Mouse (Mus musculus) B cell, adult 2 months (primary cell): ENCODE measurements around the gene Armh1.

ENCODE experiments used
- DNase-seq, 2 experiments: peaks; one replicate each; pipeline ENCODE4 v3.0.0; 2022

Gene Armh1

DNA sequence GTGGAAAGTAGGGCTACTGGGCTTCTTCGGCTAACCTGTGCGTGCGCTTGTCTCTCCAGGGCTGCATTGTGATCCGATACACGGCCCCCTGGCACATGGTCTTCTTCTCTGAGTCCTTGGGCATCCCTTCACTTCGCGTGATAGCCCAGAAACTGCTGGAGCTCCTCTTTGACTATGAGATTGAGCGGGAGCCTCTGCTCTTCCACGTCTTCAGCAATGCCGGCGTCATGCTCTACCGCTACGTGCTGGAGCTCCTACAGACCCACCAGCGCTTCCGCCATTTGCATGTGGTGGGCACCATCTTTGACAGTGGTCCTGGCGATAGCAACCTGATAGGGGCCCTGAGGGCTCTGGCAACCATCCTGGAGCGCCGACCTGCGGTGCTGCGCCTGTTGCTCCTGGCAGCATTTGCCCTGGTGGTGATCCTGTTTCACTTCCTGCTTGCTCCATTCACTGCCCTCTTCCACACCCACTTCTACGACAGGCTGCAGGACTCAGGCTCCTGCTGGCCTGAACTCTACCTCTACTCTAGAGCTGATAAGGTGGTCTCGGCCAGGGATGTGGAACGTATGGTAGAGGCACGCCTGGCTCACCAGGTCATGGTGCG, 16.0 kb upstream of the Armh1 start:
- DNase-seq, result no peak

DNA sequence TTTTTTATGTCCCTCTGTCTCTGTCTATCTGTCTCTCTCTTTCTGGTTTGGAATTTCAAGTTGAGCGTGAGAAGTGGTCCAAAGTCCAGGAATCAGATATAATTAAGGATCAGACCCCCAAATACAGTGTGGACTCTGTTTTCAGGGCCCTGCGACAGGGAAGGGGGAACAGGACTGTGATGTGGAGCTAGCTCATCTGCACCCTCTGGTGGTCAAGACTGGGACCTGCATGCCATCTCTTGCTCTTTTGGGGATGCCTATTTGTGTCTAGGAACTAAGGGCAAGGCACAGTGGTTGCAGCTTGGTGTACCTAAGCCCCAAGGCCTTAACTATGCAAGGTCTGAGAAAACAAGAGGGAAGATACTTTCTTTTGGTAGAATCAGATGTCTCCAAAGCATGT, 15.4 kb upstream of the Armh1 start:
- DNase-seq, result peak; percentile 79 to 82

DNA sequence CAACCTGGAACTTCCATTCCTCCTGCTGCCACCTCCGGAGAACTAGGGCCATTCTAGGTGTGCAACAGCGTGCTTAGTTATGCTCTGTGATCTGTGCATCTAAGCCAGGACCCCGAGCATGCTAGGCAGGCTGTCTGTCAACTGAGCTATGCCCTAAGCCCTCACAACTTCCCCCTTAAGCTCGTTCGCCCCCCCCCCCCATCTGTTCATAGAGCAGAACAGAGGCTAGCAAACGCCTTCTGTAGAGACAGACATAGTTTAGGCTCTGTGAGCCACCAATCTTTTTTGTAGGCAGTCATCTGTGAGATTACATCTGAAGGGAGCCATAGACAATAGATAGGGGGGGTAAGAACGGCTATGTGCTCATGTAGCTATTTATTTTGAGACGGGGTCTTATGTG, 11.1 kb upstream of the Armh1 start:
- DNase-seq, result no peak

DNA sequence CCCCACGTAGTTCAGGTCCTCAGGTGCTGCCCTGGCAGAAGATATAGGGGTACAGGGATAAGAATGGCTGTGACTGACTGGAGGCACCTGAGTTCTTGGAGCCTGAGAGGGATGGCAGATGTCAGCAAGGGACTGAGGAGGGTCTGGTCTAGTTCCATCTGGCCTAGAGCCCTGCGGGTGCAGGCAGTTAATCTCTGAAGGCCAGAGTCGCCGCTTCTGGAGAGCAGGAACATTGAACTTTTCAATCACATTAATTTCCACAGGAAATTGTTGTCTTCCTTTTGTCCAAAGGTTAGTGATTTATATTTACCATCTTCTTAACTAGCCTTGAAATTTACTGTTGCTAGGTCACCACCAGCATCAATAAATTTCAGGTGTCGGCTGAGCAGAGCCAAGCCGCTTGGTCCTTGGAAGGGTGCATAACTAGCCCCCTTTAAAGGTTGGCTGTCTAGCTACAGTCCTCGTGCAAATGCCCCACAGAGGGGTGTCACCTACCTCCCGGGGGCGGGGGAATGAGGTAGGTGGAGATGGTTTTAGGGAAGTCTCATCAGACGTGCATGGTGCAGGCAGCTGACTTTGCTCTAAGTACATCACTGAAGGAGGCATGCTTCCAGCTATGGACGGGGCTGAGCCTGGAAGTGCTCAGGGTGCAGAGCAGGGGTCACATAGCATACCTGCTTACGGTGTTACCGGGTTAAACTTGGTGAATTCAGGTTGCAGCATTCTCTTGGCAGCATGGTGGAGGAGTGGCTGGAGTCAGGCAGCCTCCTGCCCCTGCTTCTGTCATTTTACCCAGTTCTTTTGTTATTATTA, 10.4 kb upstream of the Armh1 start:
- DNase-seq, result no peak

DNA sequence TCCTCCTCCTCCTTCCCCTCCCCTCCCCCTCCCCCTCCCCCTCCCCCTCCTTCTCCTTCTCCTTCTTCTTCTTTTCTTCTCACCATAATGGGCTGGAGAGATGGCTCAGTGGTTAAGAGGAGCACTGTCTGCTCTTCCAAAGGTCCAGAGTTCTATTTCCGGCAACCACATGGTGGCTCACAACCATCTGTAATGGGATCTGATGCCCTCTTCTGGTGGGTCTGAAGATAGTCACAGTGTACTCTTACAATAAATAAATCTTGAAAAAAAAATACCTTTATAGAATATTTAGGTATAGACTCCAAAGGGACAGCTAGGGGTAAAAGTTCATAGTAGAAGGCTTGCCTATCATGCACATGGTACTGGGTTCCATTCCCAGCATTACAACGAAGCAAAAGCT, 9.3 kb upstream of the Armh1 start:
- no peak for DNase-seq

DNA sequence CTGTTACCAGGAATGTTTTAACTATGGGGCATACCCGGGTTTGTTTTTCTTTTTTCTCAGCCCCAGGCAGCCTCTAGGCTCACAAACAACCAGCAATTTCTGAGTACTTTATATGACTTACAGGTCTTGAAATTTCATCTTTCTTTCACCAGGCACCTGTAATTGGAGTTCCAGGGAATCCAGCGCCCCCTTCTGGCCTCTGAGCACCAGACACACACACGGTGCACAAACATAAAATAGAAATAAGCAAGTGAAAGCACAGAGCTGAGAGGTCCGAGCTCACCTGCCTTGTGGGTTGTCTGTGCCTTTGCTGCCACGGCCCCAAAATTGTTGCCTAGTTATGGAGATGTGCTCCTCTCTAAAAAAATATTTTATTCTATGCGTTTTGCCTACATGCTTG, 8.0 kb upstream of the Armh1 start:
- DNase-seq, result peak; percentile 15 to 22

DNA sequence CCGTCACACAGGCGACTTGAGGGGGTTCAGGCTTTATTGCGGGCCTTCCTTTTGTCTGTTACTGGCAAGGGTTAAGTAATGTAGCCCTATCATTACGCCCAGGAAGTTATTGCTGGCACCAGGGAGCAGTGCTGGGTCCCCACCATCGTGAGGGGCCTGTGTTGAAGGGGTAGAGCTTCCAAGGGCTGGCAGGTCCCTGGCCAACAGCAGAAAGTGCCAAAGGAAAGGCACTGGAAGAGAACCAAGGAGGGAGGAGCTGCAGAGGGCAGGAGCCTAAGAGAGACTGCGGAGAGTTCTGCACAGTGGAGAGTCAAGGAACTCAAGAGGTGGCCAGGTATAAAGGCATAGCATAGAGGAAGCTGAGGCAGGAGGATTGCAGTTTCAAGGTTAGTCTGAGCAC, 2.7 kb upstream of the Armh1 start:
- no peak for DNase-seq

DNA sequence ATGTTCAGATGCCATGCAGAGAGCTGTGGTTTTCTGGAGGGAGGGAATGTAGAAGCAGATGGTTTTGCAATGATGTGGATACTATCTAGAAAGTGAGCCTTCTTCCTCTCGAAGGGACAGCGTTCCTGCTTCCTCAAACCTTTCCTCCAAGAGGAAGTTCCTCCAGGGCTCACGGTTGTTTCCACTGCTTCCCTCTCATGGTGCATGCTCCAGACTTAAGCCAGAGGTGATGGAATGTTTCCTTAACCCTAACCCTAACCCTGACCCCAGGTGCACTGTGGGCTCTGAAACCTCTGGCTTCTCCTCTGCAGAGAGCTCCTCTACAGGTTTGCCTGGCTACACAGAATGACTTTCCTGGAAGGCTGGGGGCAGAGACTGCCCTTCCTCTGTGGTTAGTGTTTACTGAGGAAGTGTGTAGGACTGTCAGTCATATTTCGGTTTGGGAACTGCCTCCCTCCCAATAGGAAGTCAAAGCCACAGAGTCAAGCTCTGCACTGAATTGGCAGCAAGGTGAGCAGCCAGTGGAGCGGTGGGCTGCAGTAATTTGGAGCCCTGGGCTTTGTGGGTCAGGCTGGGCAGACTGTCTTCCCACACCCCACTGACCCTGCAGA, 2.2 kb upstream of the Armh1 start:
- DNase-seq, result no peak

DNA sequence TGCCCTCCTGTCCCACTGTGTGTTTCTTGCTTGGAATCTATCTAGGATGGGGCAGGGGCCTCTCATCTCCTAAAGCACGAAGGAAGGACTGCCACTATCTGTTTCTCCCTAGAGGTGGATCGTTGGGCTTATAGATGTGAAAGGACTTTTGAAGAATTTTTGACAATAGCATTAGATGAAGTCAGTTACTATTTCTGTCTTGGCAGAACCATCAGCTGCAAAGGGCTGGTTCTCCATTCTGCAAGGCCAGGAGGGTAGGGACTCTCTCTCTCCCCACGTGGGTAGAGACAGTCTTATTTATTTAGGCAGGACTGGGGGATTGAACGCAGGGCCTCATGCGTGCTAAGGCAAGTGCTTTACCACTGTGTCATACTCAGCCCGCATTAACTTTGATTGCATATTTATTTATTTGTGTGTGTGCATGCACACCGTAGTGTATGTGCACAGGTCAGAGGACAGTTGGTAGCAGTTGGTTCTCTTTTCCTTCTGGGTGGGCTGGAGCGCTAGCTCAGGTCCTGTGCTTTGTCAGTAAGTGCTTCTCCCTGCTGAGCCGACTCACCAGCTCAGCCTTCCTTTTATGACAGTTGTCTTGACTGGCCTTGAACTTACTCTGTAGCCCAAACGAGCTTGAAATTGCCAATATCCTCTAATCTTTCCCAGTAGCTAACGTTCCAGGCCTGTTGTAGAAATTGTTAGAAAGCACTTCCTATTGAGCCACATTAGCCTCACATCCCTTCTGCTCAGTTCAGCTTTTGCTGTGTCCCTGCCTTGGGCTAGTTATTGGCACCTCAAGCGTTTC, 1.5 kb upstream of the Armh1 start:
- no peak for DNase-seq

DNA sequence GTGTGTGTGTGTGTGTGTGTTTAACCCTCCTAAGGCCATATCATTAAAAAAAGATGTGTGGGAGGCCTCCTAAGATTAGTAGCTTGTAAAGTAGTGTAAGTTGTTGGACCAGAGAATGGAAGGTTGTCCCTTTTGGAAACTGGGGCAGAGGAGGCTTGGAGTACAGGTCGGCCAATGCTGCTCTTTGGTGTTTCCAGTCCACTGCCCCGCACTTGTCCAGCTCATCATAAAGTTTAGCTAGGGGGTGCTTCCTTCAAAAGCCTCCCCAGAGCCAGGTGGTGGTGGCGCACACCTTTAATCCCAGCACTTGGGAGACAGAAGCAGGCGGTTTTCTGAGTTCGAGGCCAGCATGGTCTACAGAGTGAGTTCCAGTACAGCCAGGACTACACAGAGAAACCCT, 830 bp upstream of the Armh1 start:
- no peak for DNase-seq

DNA sequence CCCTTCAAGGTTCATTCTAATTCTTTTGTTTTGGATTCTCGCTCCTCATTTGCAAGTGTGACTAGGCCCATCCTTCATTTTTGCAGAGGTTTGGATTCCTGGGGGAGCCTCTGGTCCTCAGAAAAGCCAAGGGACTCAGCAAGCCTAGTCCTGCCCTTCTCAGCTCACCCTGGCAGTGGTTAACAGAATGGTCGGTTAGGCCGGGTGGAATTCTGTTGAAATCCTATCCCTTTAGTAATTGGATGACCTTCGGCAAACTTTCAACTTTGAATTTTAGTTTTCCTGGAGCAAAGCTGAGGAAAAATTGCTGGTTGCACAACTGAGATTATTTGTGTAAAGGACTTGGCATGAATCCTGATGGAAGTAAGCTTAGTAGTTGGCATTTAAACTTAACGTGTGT, 426 bp upstream of the Armh1 start:
- no peak for DNase-seq

DNA sequence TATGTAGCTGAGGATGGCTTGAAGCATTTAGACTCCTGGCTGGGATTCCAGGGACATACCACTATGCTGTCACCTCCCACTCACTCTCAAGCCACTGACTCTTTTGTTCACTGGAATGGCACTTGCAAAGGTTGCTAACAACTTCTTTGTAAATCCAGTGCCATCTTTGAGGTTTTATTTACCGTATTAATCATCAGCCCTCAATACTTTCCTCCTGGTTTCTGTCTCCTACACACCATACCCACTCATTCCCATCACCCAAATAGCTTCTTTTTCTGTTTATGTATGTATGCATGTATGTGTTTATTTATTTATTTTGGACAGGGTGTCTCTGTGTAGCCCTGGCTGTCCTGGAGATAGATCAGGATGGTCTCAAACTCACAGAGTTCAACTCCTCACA, 943 bp downstream of the Armh1 start:
- no peak for DNase-seq

DNA sequence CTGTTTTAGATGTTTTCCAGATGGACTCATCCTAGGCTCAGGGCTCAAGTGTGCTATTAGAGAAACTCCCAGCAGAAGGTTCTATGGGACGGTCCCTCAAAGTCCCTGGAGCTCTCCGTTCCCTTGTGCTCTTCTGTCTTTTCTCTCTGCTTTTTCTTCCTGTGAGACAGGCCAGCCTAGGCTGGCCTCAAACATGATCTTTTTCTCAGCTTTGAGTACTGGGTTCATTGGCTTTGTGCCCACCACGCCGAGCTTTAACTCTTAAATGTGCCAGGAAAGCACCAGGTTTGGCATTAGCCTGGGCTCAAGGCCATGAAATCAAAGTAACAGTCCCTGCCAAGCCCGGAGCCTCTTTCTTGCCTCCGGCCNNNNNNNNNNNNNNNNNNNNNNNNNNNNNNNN, 11.1 kb downstream of the Armh1 start:
- DNase-seq, result no peak

DNA sequence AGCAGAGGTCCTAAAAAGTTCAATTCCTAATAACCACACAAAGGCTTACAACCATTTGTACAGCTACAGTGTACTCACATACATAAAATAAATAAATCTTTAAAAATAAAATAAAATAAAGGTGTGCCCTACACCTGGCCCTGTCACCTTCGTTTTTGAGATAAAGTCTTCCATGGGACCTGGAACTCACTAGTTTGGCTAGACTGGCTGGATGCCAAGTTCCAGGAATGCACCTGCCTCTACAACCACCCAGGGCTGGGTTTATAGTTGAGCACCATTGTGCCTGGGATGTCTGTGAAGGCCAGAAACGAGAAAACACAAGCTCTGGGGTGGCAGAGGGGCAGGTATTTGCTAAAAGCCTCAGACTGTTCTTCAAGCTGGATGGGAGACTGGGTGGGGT, 12.8 kb downstream of the Armh1 start:
- no peak for DNase-seq

DNA sequence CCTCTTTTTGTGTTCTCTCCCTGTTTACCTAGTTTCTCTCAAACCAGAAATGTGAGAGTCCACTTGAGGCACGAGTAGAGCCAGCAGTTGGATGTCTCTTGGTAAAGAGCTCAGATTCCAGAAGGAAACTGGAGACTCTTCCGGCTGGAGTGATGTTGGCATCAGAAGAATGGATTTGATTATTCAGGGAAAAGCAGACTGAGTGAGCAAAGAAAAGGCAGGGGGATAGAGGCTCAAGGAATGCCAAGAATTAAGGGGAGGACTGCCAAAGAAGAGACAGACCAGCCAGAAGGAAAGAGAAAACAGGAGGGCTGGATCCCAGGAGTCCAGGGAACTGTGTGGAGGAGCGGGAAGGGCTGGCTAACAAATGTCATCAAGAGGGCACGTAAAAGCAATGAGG, 16.1 kb downstream of the Armh1 start:
- DNase-seq, result no peak

DNA sequence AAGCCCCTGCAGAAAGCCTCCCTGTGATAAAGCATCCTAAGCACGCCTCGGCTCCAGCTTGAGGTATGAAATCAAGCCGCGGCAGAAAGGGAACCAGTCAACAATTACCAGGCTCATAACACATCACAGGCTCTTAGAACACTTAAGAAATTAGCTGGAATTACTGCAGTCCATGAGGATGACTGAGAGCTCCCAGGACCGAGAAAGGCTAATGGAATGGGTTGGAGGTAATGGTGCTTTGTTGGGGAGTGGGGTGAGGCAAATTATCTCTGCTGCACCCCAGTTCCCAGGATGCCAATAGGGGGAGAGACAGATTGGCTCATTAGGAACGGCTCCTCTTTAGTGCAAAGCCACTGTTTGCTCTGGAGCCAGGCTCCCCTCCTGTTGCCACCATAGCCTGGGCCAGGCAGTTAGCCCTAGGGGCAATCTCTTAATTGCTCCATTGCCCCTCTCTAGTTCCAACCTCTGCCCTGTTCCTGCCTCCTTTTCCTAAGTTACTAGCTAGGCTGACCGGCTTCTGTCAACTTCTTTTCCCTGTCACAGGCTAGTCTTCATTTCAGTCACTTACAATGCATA, 17.7 kb downstream of the Armh1 start:
- no peak for DNase-seq

DNA sequence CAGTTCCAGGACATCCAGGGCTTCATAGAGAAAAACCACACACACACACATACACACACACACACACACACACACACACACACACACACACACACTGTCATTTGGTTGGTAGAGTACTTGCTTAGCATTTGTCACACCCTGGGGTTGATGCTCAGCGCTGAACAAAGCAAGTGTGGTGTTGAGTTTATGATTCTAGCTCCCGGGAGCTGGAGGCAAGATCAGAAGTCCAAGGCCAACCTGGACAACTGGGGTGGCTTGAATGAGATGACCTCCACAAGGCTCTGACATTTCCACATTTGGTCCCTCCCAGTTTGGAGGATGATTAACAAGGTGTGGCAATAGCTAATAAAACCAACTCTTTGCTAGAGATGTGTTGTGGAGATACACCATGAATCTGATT, 20.7 kb downstream of the Armh1 start:
- no peak for DNase-seq

DNA sequence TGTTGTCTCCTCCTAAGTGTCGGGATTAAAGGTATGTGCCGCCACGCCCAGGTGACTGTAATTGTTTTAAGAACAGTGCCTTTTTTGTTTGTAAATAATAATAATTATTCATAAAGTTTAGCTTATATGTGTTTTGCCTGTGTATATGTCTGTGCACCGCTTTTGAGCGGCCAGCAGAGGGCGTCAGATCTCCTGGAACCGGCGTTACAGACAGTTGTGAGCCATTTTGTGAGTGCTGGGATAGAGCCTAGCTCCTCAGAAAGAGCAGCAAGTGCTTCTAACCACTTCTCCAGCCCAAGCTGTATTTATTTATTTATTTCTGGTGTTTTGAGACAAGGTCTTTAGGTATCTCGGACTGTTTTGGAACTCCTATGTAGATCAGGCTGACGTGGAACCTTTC, 21.6 kb downstream of the Armh1 start:
- DNase-seq, result peak in 1 of 2 experiments; percentile 12

DNA sequence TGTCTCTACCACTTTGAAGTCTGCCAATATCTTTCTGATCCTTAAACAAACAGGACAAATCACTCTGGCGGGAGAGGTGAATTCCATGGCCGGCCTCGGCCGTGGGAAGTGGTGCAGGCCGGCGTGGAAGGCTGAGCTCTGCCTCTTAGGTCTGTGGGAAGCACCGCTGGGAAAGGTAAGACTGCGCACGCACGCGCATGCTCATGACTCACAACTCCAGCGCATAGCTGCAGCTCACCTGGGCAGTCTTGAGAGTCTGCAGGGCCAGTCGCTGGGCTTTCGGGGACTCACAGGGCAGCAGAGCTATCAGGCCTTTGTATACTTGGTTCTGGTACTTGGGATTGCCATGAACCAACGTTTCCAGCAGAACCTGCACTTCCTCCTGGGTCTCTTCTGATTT, 22.3 kb downstream of the Armh1 start:
- DNase-seq, result no peak

DNA sequence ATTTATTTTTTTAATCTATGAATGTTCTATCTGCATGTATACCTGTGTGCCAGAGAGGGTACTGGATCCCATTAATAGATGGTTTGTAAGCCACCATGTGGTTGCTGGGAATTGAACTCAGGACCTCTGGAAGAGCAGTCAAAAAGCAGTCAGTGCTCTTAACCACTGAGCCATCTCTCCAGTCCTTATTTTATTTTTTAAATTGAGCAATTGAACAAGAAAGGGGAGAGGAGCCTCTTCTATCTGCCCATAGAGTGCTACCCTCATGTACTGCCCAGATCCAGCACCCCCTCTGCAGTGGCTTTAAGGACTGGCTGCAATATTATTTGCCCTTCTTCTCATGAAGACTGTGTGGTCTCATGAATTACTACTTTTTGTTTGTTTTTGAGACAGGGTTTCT, 26.7 kb downstream of the Armh1 start:
- DNase-seq, result no peak

DNA sequence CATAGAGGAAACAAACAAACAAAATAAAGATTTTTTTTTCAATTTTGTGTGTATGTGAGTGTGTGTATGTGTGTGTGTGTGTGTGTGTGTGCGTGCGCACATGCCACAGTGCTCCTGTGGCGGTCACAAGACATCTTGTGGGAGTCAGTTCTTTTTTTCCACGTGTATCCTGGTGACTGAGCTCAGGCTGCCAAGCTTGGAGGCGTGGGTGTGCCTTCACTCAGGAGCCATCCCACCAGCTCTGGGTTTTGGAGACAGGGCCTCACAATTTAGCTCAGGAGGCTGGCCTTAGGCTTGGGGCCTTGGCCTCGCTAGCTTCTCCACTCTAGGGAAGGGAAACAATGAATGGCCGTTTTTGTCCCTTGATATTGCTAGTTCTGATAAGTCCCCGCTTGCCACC, 27.8 kb downstream of the Armh1 start:
- DNase-seq, result no peak

DNA sequence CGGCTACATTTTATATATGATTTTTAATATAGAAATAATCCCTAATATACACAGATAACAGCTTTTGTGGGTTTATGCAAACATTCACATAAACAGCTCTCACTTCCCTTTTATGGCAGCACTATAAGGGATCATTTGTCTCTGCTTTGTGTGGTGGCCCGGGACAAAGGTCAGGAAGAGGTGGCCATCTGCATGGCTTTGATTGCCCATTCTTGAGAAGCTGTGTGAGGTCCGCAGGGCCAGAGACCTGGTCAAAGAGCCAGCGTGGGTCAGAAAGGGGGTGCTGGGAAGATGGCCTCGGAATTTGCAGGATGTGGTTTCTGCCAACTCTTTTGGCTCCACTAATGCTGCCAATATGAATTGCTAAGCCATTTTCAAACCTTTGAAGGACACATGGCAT, 28.9 kb downstream of the Armh1 start:
- no peak for DNase-seq

DNA sequence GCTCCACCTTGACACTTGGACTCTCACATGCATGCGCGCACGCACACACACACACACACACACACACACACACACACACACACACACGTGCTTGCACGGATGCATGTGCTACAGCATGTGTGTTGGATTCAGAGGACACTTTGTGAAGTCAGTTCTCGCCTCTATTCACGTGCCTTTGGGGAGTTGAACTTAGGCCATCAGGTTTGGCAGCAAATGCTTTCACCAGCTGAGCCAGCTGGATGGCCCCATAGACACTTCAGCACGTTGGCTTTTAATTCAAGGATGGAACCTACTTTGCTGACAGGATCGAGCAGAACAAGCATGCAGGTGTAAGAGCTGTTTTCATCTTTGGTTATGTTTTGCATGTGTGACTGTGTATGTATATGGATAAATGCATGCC, 30.1 kb downstream of the Armh1 start:
- no peak for DNase-seq
